Mouse (Mus musculus): ENCODE measurements around the gene Pou3f3.

DNA sequence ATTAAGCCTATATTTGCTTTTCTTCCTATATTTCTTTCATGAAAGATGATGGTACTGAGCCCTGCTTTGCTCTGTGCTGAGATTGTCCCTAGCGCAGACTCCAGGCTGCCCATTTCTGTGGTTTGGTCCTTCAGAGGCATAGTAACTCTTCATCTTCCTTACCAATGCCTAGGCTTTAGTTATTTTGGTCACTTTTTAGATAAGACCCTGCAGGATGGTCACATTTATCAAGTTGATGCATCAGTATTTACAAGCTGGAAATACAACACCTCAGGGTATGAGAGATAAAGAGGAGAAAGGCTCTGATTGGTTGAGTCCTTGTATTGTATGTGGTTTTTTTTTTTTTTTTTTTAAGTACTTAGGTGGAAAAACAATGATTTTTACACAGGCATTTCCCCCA lies 5.2 kb downstream of the Pou3f3 start:
- TF ChIP-seq GATA1 (IDR thresholded peaks at IDR 0.05; ENCODE audit: borderline replicate concordance, low read length) = no peak
- no peak for TF ChIP-seq FLI1 (IDR thresholded peaks at IDR 0.05; ENCODE audit: low read length)

Measured in megakaryocyte, embryonic 14.5 days (primary cell).